Mouse (Mus musculus) G1E (cell line): Measurements from ENCODE around the gene Colgalt1.

Source experiments
- CTCF ChIP-seq: IDR thresholded peaks from 2 replicates; pipeline ENCODE4 v1.5.1; 2012; ENCODE audit warnings: low read depth, low read length, inconsistent platforms, mixed read lengths
- GATA1 ChIP-seq: IDR thresholded peaks from 2 replicates; pipeline ENCODE4 v1.6.1; 2012; ENCODE audit warnings: borderline replicate concordance, low read length, inconsistent platforms, mixed read lengths
- POLR2AphosphoS5 ChIP-seq: IDR thresholded peaks from 2 replicates; pipeline ENCODE4 v1.6.1; 2012; ENCODE audit warnings: low read depth, low read length, inconsistent platforms; ENCODE audit not compliant: insufficient replicate concordance

DNA sequence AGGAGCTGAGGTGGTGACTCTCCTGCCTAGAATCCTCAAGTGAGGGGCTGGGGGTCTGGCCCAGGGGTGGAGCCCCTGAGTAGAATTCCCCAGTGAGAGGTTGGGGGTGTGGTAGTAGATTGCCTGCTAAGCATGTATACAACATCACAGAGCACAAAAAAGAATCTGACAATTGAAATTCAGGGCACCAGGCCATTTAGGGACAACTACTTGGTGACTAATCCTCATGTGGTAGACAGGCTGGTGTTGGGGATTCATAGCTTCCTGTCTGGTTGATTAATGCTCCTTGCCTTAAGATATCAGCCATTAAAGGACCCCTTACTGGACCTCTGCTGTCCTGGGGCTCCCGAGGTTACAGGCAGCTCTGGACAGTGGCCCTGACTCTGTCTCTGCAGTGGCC is 31.8 kb upstream of the Colgalt1 start:
- TF ChIP-seq CTCF (no peak), POLR2AphosphoS5 (no peak), GATA1 (no peak)
